ENCODE assay signal across 20 mouse cellular contexts in the genomic region with DNA sequence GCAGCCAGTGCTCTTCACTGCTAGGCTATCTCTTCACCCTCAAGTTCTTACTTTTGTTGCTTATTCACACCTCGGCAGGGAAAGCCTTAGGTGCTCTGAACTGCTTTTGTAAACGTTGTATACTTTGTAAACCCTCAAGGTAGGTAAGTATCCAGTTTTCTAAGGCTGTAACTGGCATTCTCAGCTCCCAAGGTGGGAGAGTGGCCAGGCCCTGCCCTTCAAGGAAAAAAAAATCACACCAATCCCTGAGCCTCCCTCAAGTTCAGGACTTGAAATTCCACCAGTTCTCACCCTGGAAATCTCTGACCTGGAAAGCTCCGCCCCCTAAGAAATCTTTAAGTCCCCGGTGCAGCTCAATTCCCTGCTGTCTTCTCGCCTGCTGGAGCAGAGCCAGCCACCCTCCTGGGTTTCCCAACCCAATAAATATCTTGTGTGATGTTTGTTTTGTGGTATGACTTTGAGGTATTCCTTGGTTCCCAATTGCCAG.
"Had no signal": no experiment of that assay in that cellular context is flagged by ENCODE, and none has a peak within 500 bp of the region (broad histone marks: within the 10 kb centered on the region; RNA-seq: fewer than 3 reads in every experiment).

No protein-coding gene starts in this region.

- ATAC-seq: hindbrain, postnatal 0 days; inflammation-experienced regulatory T-cells, adult 6 months; intestine, embryonic 16.5 days; liver, postnatal 0 days; midbrain, embryonic 13.5 days; midbrain, embryonic 16.5 days had no signal

- H3K4me2 ChIP-seq: limb, embryonic 12.5 days; limb, embryonic 15.5 days; liver, embryonic 11.5 days; midbrain, embryonic 13.5 days; neural tube, embryonic 13.5 days had no signal

- H3K4me1 ChIP-seq: limb, embryonic 12.5 days; limb, embryonic 15.5 days; megakaryocyte, embryonic 14.5 days; midbrain, embryonic 13.5 days had no signal

- H3K9me3 ChIP-seq: limb, embryonic 15.5 days; midbrain, embryonic 10.5 days; midbrain, embryonic 13.5 days; neural tube, embryonic 13.5 days had no signal

- H3K36me3 ChIP-seq: limb, embryonic 12.5 days; limb, embryonic 15.5 days; midbrain, embryonic 10.5 days; midbrain, embryonic 13.5 days; neural tube, embryonic 13.5 days had no signal

- H3K27ac ChIP-seq: hindbrain, postnatal 0 days; limb, embryonic 12.5 days; limb, embryonic 15.5 days; liver, embryonic 14.5 days; midbrain, embryonic 10.5 days; midbrain, embryonic 13.5 days; neural tube, embryonic 13.5 days had no signal

- H3K4me3 ChIP-seq: limb, embryonic 12.5 days; limb, embryonic 15.5 days; megakaryocyte, embryonic 14.5 days; midbrain, embryonic 10.5 days; midbrain, embryonic 13.5 days; myocyte; neural tube, embryonic 13.5 days had no signal

- H3K27me3 ChIP-seq: limb, embryonic 12.5 days; limb, embryonic 15.5 days; megakaryocyte, embryonic 14.5 days; midbrain, embryonic 13.5 days; neural tube, embryonic 13.5 days had no signal

- H3K9ac ChIP-seq: limb, embryonic 12.5 days; limb, embryonic 15.5 days; liver, embryonic 14.5 days; liver, postnatal 0 days; midbrain, embryonic 13.5 days; neural tube, embryonic 13.5 days had no signal

- DNase-seq: kidney, adult 2 months; kidney, postnatal 10 days; left cerebral cortex, postnatal 4 days; liver, postnatal 0 days; retina, postnatal 1 day; thymus, adult 18-20 months; thymus, postnatal 36 days had no signal
